In the genomic region with DNA sequence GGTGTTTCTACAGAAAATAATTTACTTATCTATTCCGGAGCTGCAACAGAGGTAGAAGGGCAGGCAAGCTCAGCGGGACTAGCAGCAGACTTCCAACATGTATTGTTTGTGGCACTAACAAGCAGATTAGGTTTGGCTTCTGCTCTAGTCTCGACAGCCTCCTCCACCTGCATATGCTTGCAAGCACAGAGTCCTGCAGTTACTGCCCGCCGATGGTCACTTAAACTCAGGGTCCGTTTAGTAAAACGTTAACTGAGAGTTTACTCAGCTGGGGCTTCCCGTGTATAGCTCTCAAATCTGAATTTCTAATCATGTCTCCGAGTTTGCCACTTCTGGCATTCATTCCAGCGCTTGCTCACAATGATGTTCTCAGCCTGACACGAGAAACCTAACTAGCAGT, we compare ENCODE assay signal across 28 mouse cellular contexts.
A peak's percentile ranks its signal among the peaks of the same experiment; 100 is the strongest.
DNase-seq lines count a peak whose midpoint lies in the region; ATAC-seq and TF ChIP-seq lines count a peak whose summit lies in the region.
"Had no signal": no experiment of that assay in that cellular context is flagged by ENCODE, and none has a peak within 500 bp of the region (broad histone marks: within the 10 kb centered on the region; RNA-seq: fewer than 3 reads in every experiment).

No protein-coding gene starts in this region.

- TF ChIP-seq POLR2A in kidney, adult 2 months (IDR thresholded peaks at IDR 0.05; ENCODE audit: low read depth, low read length): no peak

- no peak overlapping the region for H3K4me3 ChIP-seq in kidney, embryonic 14.5 days (ENCODE audit: low read length)
- no peak overlapping the region for H3K4me3 ChIP-seq in kidney, adult 2 months (ENCODE audit: insufficient read depth, low read depth, low read length)
- H3K4me3 ChIP-seq in kidney, embryonic 16.5 days (ENCODE audit: low read length): no peak overlapping the region
- H3K4me3 ChIP-seq: erythroblast, embryonic 14.5 days; gastrocnemius, adult 2 months; heart, adult 2 months; heart, embryonic 13.5 days; hindbrain, embryonic 15.5 days; limb, embryonic 10.5 days; limb, embryonic 15.5 days; liver, embryonic 13.5 days had no signal

- H3K36me3 ChIP-seq in kidney, embryonic 14.5 days (ENCODE audit: control insufficient read depth, insufficient read depth, low read length): no peaks in the 10 kb centered on the region
- no peaks in the 10 kb centered on the region for H3K36me3 ChIP-seq in kidney, adult 2 months (ENCODE audit: control insufficient read depth, insufficient read depth, low read length)
- H3K36me3 ChIP-seq in kidney, embryonic 16.5 days (ENCODE audit: insufficient read depth, low read length): no peaks in the 10 kb centered on the region
- H3K36me3 ChIP-seq: heart, embryonic 13.5 days; hindbrain, embryonic 15.5 days; limb, embryonic 10.5 days; limb, embryonic 15.5 days; liver, embryonic 13.5 days had no signal

- no peak for ATAC-seq in kidney, embryonic 14.5 days (ENCODE audit: low FRiP score, low TSS enrichment)
- peak; percentile 76 for ATAC-seq in kidney, embryonic 16.5 days (ENCODE audit: low FRiP score, low TSS enrichment)
- ATAC-seq: CD4-positive, CD25-positive, alpha-beta regulatory T cell, adult 4 months; forebrain, embryonic 16.5 days; inflammation-experienced regulatory T-cells, adult 6 months; lung, postnatal 0 days had no signal

- peak; percentile 23 for DNase-seq in kidney, adult 11 months
- peak; percentile 26 for DNase-seq in kidney, adult 2 months
- peak; percentile 25 to 27 for DNase-seq in kidney, postnatal 36 days
- DNase-seq in left cerebral cortex, postnatal 4 days: no peak
- no peak for DNase-seq in gastrocnemius, postnatal 25 days
- DNase-seq: adrenal gland, postnatal 25 days; cerebellum, adult 11-12 months; cerebellum, postnatal 10 days; gastrocnemius, adult 2 months; heart, adult 2 months; heart, postnatal 10 days; layer of hippocampus, postnatal 36 days; liver, embryonic 13.5 days; lung, adult 18-20 months; lung, postnatal 4 days; midbrain, embryonic 14.5 days; thymus, postnatal 25 days had no signal

- no peak for TF ChIP-seq CTCF in kidney, adult 2 months (conservative IDR thresholded peaks at IDR 0.05; ENCODE audit: insufficient read depth, insufficient read length, low read depth, low read length)

- no peak overlapping the region for H3K27ac ChIP-seq in kidney, embryonic 14.5 days (ENCODE audit: low read depth, low read length)
- H3K27ac ChIP-seq in kidney, adult 2 months (ENCODE audit: insufficient read depth, low read depth, low read length): no peak overlapping the region
- peak overlapping the region; percentile 68; the same call in 1 of the 2 replicates for H3K27ac ChIP-seq in kidney, embryonic 16.5 days (ENCODE audit: low read length)
- H3K27ac ChIP-seq: gastrocnemius, adult 2 months; heart, adult 2 months; heart, embryonic 13.5 days; hindbrain, embryonic 15.5 days; limb, embryonic 10.5 days; limb, embryonic 15.5 days; liver, embryonic 13.5 days had no signal

- intact Hi-C loops in left cerebral cortex, postnatal 4 days (cut with DNase I): no loop called here

- H3K9ac ChIP-seq in kidney, embryonic 14.5 days (ENCODE audit: low read depth, low read length): no peak overlapping the region
- H3K9ac ChIP-seq in kidney, embryonic 16.5 days (replicated peaks; ENCODE audit: low read length): no peak overlapping the region
- H3K9ac ChIP-seq: heart, embryonic 13.5 days; hindbrain, embryonic 15.5 days; limb, embryonic 15.5 days; liver, embryonic 13.5 days had no signal

- no peaks in the 10 kb centered on the region for H3K27me3 ChIP-seq in kidney, embryonic 14.5 days (ENCODE audit: control insufficient read depth, insufficient read depth, low read length)
- H3K27me3 ChIP-seq in kidney, adult 2 months (replicated peaks; ENCODE audit: control insufficient read depth, insufficient read depth, low read length): no peaks in the 10 kb centered on the region
- H3K27me3 ChIP-seq in kidney, embryonic 16.5 days (ENCODE audit: insufficient read depth, low read length): no peaks in the 10 kb centered on the region
- H3K27me3 ChIP-seq: heart, embryonic 13.5 days; hindbrain, embryonic 15.5 days; limb, embryonic 15.5 days; liver, embryonic 13.5 days had no signal

- no peaks in the 10 kb centered on the region for H3K4me1 ChIP-seq in kidney, embryonic 14.5 days (ENCODE audit: control insufficient read depth, insufficient read depth, low read length)
- no peaks in the 10 kb centered on the region; the same call in 1 of the 2 replicates for H3K4me1 ChIP-seq in kidney, adult 2 months (ENCODE audit: control insufficient read depth, insufficient read depth, low read length)
- peaks cover 12% of the 10 kb centered on the region; the same call in 1 of the 2 replicates for H3K4me1 ChIP-seq in kidney, embryonic 16.5 days (ENCODE audit: insufficient read depth, low read length)
- H3K4me1 ChIP-seq: heart, embryonic 13.5 days; hindbrain, embryonic 15.5 days; limb, embryonic 10.5 days; limb, embryonic 15.5 days; liver, embryonic 13.5 days had no signal

- 50% methylated on average over 11 of the region's 11 CpGs for WGBS in kidney, embryonic 14.5 days
- 28% methylated on average over 11 of the region's 11 CpGs for WGBS in kidney, adult 2 months
- WGBS in kidney, embryonic 16.5 days: 41% methylated on average over 11 of the region's 11 CpGs

- H3K4me2 ChIP-seq in kidney, embryonic 14.5 days (replicated peaks; ENCODE audit: low read depth, low read length): no peak overlapping the region
- H3K4me2 ChIP-seq in kidney, embryonic 16.5 days (replicated peaks; ENCODE audit: low read depth, low read length): peak overlapping the region; percentile 9; the same call in 1 of the 2 replicates
- H3K4me2 ChIP-seq: heart, embryonic 13.5 days; hindbrain, embryonic 15.5 days; limb, embryonic 15.5 days; liver, embryonic 13.5 days had no signal

- no peaks in the 10 kb centered on the region for H3K9me3 ChIP-seq in kidney, embryonic 14.5 days (ENCODE audit: control insufficient read depth, low read length)
- no peaks in the 10 kb centered on the region for H3K9me3 ChIP-seq in kidney, embryonic 16.5 days (ENCODE audit: low read length)
- H3K9me3 ChIP-seq: heart, embryonic 13.5 days; hindbrain, embryonic 15.5 days; limb, embryonic 10.5 days; limb, embryonic 15.5 days; liver, embryonic 13.5 days had no signal

Comparison
In these comparisons a context has a peak if more than half of its experiments do, and no peak if none do; other contexts are left out.
1. DNase-seq: peak in kidney, adult 11 months (single experiment), kidney, adult 2 months (single experiment) and kidney, postnatal 36 days (2 of 2); none in left cerebral cortex, postnatal 4 days (single experiment) and gastrocnemius, postnatal 25 days (single experiment).